Mouse (Mus musculus): ENCODE results near the gene Synj2. TPM values are rescaled to one million over a fixed set of nuclear protein-coding genes. Genes with fewer than 3 reads are reported as not detected.

Gene Synj2
- polyA plus RNA-seq, 1 experiment from 2014 or later: 1.4 TPM

GRCm38 (mm10) chr17:6005638-6006471 is 64.8 kb downstream of the Synj2 start:
- Histone ChIP-seq H3K27ac (replicated peaks) (no peak overlapping the region), H3K9ac (replicated peaks) (no peak overlapping the region), H3K4me2 (replicated peaks) (peak overlapping the region; percentile 27), H3K4me1 (peaks cover 11% of the 10 kb centered on the region; the same call in 1 of the 2 replicates), H3K27me3 (no peaks in the 10 kb centered on the region), H3K36me3 (no peaks in the 10 kb centered on the region), H3K4me3 (no peak overlapping the region), H3K9me3 (no peaks in the 10 kb centered on the region)
- WGBS: 25% methylated on average over 14 of the region's 14 CpGs
- ATAC-seq (ENCODE audit: low FRiP score, low read depth): no peak

DNA sequence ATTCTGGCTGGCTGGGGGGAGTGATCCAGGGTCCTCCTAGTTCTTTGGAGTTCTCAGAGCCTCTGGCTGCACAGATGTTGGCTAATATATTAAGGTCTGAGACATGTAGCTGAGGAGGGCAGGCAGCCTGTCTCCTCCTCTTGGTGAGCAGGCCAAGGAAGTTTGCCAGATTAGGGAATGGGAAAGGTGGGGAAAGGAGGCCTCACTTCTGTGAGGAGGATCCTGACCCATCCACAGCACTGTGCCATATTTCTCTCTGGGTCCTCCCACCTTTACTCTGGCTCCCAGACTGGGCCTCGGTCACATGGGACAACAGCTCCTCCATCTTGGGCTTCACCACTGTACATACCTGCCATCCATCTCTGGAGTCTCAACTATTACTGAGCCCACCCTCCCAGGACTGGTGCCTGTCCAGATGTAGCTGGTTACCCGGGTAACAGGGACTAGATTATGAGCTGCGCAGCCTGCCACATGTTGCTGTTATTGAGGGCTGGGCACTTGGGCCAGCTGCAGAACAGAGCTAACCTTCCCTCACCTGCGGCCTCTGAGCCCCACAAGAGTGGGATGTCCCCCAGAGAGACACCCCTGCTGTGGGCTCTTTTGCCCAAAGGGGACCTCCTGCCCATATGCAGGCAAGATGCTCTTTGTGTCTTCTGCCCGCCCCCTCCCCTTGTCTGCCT is 66.2 kb downstream of the Synj2 start:
- Histone ChIP-seq H3K27ac (replicated peaks) (no peak overlapping the region), H3K27me3 (no peaks in the 10 kb centered on the region), H3K4me1 (peaks cover 11% of the 10 kb centered on the region; the same call in 1 of the 2 replicates), H3K9me3 (no peaks in the 10 kb centered on the region), H3K4me2 (replicated peaks) (no peak overlapping the region), H3K36me3 (no peaks in the 10 kb centered on the region), H3K9ac (replicated peaks) (no peak overlapping the region), H3K4me3 (no peak overlapping the region)
- no peak for ATAC-seq (ENCODE audit: low FRiP score, low read depth)
- WGBS: 86% methylated on average over 5 of the region's 5 CpGs

- peaks cover 11% of the 10 kb centered on the region; the same call in 1 of the 2 replicates for H3K4me1 ChIP-seq
- H3K27ac ChIP-seq (replicated peaks): no peak overlapping the region
- 86% methylated on average over 9 of the region's 9 CpGs for WGBS
- H3K36me3 ChIP-seq: no peaks in the 10 kb centered on the region
- H3K4me2 ChIP-seq (replicated peaks): no peak overlapping the region
- H3K27me3 ChIP-seq: no peaks in the 10 kb centered on the region
- no peak overlapping the region for H3K9ac ChIP-seq (replicated peaks)
- H3K9me3 ChIP-seq: no peaks in the 10 kb centered on the region
- H3K4me3 ChIP-seq: no peak overlapping the region
- no peak for ATAC-seq (ENCODE audit: low FRiP score, low read depth)
Observed at GRCm38 (mm10) chr17:6007902-6008301, 66.8 kb downstream of the Synj2 start.

DNA sequence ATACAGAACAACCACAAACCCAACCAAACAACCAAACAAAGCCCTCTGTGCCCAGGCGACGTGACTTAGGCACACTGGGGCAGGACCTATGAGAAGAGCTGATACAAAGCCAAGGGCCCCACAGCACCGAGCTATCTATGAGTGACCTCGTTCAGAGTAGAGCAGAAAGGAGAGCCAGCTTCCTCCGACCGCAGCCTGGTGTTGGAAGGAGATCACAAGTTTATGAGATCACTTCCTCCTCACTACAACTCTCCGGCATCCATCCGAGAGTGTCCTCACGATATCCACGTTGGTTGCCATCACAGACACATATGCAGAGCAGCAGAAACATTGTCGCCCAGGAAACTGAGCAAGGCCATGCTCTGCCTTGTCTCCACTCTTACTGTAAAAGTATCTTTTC is 67.5 kb downstream of the Synj2 start:
- H3K27ac ChIP-seq (replicated peaks): no peak overlapping the region
- H3K4me3 ChIP-seq: no peak overlapping the region
- no peaks in the 10 kb centered on the region for H3K9me3 ChIP-seq
- no peak overlapping the region for H3K4me2 ChIP-seq (replicated peaks)
- WGBS: 86% methylated on average over 11 of the region's 11 CpGs
- H3K9ac ChIP-seq (replicated peaks): no peak overlapping the region
- peaks cover 11% of the 10 kb centered on the region; the same call in 1 of the 2 replicates for H3K4me1 ChIP-seq
- ATAC-seq (ENCODE audit: low FRiP score, low read depth): no peak
- H3K36me3 ChIP-seq: no peaks in the 10 kb centered on the region
- H3K27me3 ChIP-seq: no peaks in the 10 kb centered on the region

- H3K4me1 ChIP-seq: peaks cover 11% of the 10 kb centered on the region; the same call in 1 of the 2 replicates
- no peak overlapping the region for H3K27ac ChIP-seq (replicated peaks)
- H3K9ac ChIP-seq (replicated peaks): no peak overlapping the region
- no peaks in the 10 kb centered on the region for H3K36me3 ChIP-seq
- no peak overlapping the region for H3K4me2 ChIP-seq (replicated peaks)
- H3K4me3 ChIP-seq: no peak overlapping the region
- no peak for ATAC-seq (ENCODE audit: low FRiP score, low read depth)
- WGBS: 89% methylated on average over 4 of the region's 4 CpGs
- H3K27me3 ChIP-seq: no peaks in the 10 kb centered on the region
- no peaks in the 10 kb centered on the region for H3K9me3 ChIP-seq
Observed at GRCm38 (mm10) chr17:6009606-6010005, 68.5 kb downstream of the Synj2 start.

- H3K4me3 ChIP-seq: no peak overlapping the region
- no peak overlapping the region for H3K4me2 ChIP-seq (replicated peaks)
- no peak for ATAC-seq (ENCODE audit: low FRiP score, low read depth)
- no peaks in the 10 kb centered on the region for H3K4me1 ChIP-seq
- H3K9me3 ChIP-seq: no peaks in the 10 kb centered on the region
- no peaks in the 10 kb centered on the region for H3K36me3 ChIP-seq
- WGBS: 79% methylated on average over 4 of the region's 4 CpGs
- no peak overlapping the region for H3K27ac ChIP-seq (replicated peaks)
- H3K9ac ChIP-seq (replicated peaks): no peak overlapping the region
- no peaks in the 10 kb centered on the region for H3K27me3 ChIP-seq
Observed at GRCm38 (mm10) chr17:6013079-6013478, 72.0 kb downstream of the Synj2 start.

DNA sequence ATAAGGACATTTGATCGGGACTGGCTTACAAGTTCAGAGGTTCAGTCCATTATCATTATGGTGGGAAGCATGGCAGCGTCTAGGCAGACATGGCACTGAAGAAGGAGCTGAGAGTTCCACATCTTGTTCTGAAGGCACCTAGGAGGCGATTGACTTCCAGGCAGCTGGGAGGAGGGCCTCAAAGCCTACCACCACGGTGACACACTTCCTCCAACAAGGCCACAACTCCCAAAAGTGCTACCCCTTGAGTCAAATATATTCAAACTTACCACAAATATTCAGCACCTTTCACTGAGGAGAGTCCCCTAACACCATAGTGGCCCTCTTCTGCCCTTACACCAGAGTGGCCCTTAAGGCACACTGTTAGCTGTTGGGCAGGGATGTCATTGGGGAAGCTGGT is 73.9 kb downstream of the Synj2 start:
- no peak overlapping the region for H3K4me2 ChIP-seq (replicated peaks)
- no peaks in the 10 kb centered on the region for H3K4me1 ChIP-seq
- no peaks in the 10 kb centered on the region for H3K27me3 ChIP-seq
- H3K4me3 ChIP-seq: no peak overlapping the region
- H3K27ac ChIP-seq (replicated peaks): no peak overlapping the region
- WGBS: 87% methylated on average over 4 of the region's 4 CpGs
- no peaks in the 10 kb centered on the region for H3K9me3 ChIP-seq
- no peak for ATAC-seq (ENCODE audit: low FRiP score, low read depth)
- H3K9ac ChIP-seq (replicated peaks): no peak overlapping the region
- no peaks in the 10 kb centered on the region for H3K36me3 ChIP-seq

GRCm38 (mm10) chr17:6016213-6016780 is 75.2 kb downstream of the Synj2 start:
- 75% methylated on average over 7 of the region's 7 CpGs for WGBS
- no peaks in the 10 kb centered on the region for H3K36me3 ChIP-seq
- no peak for ATAC-seq (ENCODE audit: low FRiP score, low read depth)
- no peak overlapping the region for H3K4me2 ChIP-seq (replicated peaks)
- no peaks in the 10 kb centered on the region for H3K27me3 ChIP-seq
- H3K4me1 ChIP-seq: no peaks in the 10 kb centered on the region
- H3K4me3 ChIP-seq: no peak overlapping the region
- H3K9ac ChIP-seq (replicated peaks): no peak overlapping the region
- no peaks in the 10 kb centered on the region for H3K9me3 ChIP-seq
- no peak overlapping the region for H3K27ac ChIP-seq (replicated peaks)

DNA sequence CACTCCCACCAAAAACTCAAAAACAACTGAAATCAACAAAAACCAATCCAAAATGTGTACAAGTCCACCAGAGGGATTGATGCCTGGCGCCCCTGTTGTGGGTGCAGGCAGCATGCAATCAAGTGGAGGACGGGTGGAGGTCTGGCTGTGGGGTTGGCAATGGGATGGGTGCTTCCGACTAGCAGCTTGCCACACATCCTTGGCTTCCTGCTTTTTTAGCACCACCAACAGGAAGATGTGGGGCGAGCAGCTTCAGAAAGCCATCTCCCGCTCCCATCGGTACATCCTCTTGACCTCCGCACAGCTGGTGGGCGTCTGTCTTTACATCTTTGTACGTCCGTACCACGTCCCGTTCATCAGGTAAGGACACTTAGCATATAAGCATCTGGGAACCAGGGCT is 76.2 kb downstream of the Synj2 start:
- no peak overlapping the region for H3K27ac ChIP-seq (replicated peaks)
- H3K4me1 ChIP-seq: no peaks in the 10 kb centered on the region
- H3K27me3 ChIP-seq: no peaks in the 10 kb centered on the region
- no peak overlapping the region for H3K4me3 ChIP-seq
- H3K4me2 ChIP-seq (replicated peaks): no peak overlapping the region
- no peaks in the 10 kb centered on the region for H3K36me3 ChIP-seq
- WGBS: 71% methylated on average over 12 of the region's 12 CpGs
- H3K9ac ChIP-seq (replicated peaks): no peak overlapping the region
- H3K9me3 ChIP-seq: no peaks in the 10 kb centered on the region
- ATAC-seq (ENCODE audit: low FRiP score, low read depth): no peak

DNA sequence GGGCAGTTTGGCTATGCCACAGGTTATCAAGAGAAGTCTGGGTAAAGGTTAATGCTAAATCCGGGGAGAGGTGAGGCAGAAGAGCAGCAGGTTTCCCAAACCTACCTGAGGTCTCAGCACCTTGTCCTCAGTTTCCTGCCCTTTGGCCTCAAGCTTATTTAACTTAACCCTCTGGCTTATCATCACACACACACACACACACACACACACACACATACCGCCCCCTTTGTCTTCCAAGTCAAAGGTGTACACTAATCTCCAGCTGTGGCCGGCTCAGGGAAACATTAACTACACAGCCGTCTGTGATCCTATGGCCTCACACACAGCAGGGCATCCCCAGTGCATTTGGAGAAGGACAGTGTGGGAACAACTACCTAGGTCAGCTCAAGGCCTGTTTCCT is 77.3 kb downstream of the Synj2 start:
- no peak overlapping the region for H3K9ac ChIP-seq (replicated peaks)
- no peak overlapping the region for H3K4me2 ChIP-seq (replicated peaks)
- ATAC-seq (ENCODE audit: low FRiP score, low read depth): no peak
- no peaks in the 10 kb centered on the region for H3K9me3 ChIP-seq
- H3K4me3 ChIP-seq: no peak overlapping the region
- no peaks in the 10 kb centered on the region for H3K4me1 ChIP-seq
- no peaks in the 10 kb centered on the region for H3K27me3 ChIP-seq
- 69% methylated on average over 4 of the region's 4 CpGs for WGBS
- no peak overlapping the region for H3K27ac ChIP-seq (replicated peaks)
- H3K36me3 ChIP-seq: no peaks in the 10 kb centered on the region

DNA sequence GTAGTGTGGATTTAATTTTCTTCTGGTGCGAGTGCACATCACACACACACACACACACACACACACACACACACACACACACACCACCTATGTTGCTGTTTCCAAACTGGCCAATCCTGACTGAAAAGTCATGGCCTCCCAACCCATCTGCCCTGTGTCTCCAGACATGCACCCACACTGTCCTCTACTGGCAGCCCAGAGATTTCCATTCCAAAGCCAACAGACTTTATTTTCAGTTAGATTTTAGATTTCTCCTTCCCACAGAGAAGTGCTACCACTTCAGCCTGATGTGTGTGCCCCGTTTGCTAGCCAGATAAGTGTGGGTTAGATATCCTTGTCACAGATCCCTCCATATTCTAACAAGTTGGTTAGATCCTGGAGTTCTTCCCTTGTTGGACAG is 78.7 kb downstream of the Synj2 start:
- no peak for ATAC-seq (ENCODE audit: low FRiP score, low read depth)
- 66% methylated on average over 2 of the region's 2 CpGs for WGBS
- Histone ChIP-seq H3K27me3 (no peaks in the 10 kb centered on the region), H3K4me1 (no peaks in the 10 kb centered on the region), H3K36me3 (no peaks in the 10 kb centered on the region), H3K9me3 (no peaks in the 10 kb centered on the region), H3K9ac (replicated peaks) (no peak overlapping the region), H3K4me2 (replicated peaks) (no peak overlapping the region), H3K4me3 (no peak overlapping the region), H3K27ac (replicated peaks) (no peak overlapping the region)

- H3K4me1 ChIP-seq: no peaks in the 10 kb centered on the region
- no peak overlapping the region for H3K4me3 ChIP-seq
- no peaks in the 10 kb centered on the region for H3K9me3 ChIP-seq
- H3K36me3 ChIP-seq: no peaks in the 10 kb centered on the region
- no peak overlapping the region for H3K27ac ChIP-seq (replicated peaks)
- WGBS: 66% methylated on average over 7 of the region's 7 CpGs
- H3K4me2 ChIP-seq (replicated peaks): no peak overlapping the region
- H3K9ac ChIP-seq (replicated peaks): no peak overlapping the region
- H3K27me3 ChIP-seq: no peaks in the 10 kb centered on the region
- ATAC-seq (ENCODE audit: low FRiP score, low read depth): no peak
Observed at GRCm38 (mm10) chr17:6020636-6021035, 79.6 kb downstream of the Synj2 start.

All from midbrain, embryonic 12.5 days (tissue).